Mouse (Mus musculus) fat pad, adult 2 months (tissue): Measurements from ENCODE around the gene Rab43.
"Not testable (repeated sequence)": the region's sequence is repeated elsewhere in the genome, so short reads cannot be mapped to it uniquely, and the experiment has no call there.

ENCODE experiments used
- DNase-seq: peaks from one replicate; pipeline ENCODE4 v3.0.0-alpha.2; 2011; ENCODE audit warnings: low read depth, low spot score; ENCODE audit errors: extremely low read depth

Rab43 gene

DNA sequence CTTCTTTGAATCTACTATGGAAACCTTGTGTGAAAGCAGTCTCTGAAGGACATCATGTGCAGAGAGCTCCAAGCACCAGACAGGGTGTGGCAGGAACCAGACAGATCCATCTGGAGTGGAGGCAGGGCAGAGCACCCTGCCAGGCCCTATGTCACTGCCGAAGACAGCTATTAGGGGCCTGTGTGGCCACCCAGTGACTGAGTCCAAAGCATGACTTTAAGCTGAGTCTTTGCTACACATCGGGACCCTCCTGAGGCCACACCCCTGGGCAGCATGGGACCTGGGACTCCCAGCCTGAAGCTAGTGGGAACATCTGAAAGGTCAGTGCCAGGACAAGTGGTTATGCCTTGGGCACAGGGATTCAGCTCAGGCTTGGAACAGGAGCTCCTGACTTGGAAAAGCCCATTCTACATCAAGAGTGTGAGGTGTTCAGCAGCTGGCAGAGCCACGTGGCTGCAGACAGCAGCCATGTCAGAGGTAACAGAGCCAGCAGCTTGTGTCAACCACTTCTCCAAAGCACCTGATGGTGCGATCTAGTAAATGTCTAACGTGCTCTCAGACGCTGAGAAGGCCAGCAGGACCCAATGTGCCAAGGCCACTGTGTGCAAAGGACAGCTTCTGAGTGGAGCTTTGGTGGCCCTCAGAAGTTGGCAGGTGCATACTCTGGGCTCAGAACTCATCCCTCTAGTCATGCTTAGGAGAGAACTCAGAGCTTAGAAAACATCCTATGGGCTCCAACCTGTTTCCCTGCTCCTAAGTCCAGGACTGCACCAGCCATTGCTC lies 24.7 kb downstream of the Rab43 start:
- no peak for DNase-seq

DNA sequence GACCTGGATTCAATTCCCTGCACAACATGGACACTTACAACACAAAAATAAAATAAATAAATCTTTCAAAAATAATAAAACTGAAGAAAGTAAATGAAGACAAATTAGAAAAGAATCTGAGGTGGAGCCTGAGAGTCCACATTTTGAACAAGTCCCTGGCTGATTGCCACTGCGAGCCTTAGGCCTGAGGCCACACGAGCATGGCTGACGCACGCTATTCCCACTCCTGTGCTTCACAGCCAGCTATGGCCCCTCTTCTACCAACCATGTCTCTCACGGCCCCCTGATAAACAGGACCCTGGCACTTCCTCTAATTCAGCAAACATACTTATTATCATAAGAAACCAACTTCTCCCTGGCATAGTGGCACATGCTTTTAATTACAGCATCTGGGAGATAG lies 25.3 kb downstream of the Rab43 start:
- no peak for DNase-seq

DNA sequence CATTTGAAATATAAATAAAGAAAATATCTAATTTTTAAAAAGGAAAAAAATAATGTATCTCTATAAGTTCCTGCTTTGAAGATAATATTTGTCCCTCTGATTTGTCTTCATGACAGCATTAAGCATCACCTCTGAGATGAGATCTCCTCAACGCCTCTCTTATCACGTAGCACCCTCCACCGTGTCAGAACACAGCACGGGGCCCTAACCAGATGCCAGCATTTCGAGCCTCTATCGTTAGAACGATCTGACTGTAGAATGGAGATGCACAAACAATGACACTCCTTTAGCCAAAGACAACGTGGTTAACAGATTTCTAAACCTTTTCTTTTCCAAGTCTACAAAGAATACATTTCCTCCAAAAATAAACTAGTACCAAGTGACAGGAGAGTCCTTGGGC lies 27.9 kb downstream of the Rab43 start:
- no peak for DNase-seq

DNA sequence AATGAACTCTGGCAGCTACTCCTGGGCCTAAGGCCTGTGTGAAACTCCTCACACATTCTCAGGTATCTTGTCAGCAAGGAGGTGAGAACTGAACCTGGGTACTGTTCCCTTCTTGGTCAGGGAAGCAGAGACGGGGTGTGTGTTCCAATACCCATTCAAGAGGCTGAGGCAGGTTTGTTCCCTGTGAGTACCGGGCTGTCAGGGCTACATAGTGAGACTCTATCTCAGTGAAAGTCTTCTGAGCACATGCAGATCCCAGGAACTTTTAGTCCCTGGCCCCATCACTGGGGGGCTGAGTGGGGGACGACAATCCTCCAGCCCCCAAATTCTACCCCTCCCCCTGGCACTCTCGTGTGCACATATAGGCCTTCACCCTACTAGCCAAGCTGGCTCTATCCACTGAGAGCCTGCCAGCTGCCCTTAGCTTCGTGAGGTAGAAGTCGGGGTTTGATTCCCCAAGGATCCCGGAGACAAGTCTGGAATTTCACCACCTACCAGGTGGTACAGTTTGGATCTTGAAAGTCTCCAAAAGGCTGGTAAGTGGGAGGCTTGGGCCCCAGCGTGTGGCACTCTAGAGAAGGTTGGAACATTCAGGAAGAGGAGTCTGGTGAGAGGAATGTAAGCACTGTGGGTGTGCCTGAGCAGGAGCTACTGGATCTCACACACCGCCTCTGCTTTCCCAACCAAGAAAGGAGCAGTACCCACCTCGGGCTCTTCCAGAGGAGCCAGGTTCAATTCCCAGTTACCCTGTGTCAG lies 31.2 kb downstream of the Rab43 start:
- DNase-seq = no peak

DNA sequence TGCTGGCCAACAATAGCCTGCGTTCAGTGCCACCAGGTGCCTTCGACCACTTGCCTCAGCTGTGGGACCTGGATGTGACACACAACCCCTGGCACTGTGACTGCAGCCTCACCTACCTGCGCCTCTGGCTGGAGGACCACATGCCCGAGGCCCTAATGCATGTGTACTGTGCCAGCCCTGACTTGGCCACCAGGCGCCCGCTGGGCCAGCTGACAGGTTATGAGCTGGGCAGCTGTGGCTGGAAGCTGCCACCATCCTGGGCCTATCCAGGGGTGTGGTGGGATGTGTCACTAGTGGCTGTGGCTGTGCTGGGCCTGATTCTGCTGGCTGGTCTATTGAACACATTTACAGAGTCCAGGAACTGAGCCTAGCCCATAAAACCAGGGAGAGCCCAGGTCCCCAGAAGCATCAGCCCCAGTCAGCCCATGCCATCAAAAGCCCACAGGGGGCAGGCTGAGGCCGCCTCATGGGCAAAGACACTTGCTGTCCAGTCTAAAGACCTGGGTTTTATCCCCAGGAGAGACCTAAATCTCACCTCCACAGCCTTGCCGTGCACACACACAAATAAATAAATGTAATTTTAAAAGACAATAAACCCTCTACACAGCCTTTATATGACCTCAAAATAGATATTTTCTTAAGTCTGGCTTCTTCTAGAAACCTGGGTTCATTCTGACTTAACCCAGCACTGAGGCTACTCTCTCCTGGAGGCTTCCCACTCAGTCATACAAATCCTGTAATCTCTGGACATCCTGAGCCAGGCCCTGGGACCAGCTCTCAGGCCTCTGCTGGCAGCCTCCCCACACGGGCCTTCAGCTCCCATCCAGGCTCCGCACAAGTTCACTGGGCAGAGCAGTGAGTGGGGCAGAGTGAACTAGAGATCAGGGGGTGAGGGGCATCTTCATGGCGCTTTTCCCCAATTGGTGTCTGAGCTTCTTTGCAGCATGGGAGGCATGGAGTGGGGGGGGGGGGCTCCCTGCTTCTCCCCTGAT lies 32.5 kb downstream of the Rab43 start:
- DNase-seq = no peak

DNA sequence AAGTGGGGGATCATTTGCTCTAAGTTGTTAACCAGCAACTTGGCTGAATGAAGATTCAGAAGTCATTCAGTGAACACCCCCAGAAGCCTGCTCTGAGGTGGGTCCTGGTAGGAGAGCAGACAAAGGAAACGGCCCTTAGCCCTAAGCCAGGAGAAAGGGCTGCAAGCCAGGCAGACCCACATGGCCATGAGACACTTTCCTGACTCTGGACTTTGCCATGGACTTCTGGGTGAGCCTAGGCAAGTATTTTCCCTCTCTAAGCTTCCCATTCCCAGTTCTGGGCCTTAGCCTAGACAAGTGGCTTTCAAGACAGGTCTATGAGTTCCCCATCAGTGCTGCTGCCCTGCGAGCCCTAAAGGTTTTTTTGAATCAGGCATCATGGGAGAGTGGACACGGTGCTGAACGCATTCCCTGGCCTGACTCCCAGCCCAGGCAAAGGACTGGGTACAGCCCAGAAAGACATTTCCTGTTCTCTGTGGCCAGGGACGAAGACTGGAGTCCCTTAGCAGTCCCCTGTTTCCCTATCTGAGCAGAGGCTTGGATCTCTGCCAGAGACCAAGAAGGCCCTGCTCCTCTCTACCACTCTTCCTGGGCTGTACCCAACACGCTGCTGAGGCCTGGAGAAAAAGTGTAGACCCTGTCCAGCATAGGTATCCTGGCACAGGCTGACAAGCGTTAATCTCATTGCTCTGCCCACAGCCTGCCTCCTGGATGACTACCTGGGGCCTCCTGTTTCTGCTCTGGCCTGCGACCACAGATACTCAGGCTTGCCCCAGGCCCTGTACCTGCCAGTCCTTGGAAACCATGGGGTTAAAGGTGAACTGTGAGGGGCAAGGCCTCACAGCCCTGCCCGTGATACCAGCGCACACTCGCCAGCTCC lies 33.4 kb downstream of the Rab43 start:
- no peak for DNase-seq

DNA sequence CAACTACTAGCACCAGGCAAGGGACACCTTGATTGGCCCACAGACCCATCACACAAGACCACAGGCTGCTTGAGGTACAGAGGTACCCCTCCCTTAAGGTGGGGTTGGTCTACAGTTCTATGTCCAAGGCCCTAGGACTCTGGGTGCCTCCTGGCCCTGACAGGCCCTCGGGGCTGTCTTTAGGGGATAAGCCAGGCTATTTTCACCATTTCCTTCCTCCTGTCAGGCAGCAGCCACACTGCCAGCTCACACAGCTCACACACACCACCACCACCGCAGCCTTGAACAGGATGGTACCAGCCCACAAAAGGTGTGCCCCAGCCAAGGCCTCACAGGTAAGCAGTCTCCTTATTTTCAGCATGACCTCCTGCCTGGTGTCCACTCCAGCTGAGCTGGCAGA lies 34.1 kb downstream of the Rab43 start, which contains the start of gene Gp9:
Gp9 (plus strand) TSS at position 231 of the 400 bp plus-strand sequence.
- no peak for DNase-seq

DNA sequence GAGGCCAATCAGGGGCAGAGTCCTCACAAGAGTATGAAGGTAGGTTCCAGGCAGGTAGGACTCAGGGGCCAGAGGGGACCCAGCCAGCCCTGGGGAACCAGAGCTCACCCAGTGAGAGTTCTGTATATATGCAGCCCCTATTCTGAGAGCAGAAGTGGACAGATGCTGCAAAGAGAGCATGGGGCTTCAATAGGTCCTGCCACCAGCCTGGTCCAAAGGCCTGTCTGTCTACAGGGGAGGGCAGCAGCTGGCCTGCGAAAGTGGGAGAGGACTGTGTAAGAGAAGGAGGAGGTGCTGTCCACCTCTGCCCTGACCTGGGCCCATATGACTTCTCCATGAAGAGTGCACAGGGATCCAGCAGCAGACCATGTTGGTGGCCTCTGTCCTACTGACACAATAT lies 35.3 kb downstream of the Rab43 start:
- no peak for DNase-seq

DNA sequence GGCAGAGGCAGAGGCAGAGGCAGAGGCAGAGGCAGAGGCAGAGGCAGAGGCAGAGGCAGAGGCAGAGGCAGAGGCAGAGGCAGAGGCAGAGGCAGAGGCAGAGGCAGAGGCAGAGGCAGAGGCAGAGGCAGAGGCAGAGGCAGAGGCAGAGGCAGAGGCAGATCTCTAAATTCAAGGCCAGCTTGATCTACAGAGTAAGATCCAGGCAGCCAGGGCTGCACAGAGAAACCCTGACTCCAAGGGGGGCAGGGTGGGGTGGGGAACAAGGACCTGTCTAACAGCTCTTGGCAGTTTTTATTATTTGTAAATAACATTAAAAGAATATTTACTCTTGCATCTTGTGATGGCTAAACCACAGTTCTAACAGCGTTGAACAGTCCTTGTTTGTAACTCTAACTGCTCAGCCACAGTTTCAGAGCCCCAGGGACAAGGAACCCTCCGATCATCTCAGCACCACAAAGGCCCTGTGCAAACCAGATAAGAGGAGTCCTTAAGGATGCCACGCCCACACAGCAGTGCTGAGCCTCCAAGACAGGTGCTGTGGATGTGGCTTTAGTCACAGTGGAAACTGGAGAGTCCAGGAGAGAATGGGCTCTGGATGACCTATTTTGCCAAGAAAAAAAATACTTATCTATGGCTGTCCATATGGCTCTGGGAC lies 36.2 kb downstream of the Rab43 start:
- DNase-seq = no peak

DNA sequence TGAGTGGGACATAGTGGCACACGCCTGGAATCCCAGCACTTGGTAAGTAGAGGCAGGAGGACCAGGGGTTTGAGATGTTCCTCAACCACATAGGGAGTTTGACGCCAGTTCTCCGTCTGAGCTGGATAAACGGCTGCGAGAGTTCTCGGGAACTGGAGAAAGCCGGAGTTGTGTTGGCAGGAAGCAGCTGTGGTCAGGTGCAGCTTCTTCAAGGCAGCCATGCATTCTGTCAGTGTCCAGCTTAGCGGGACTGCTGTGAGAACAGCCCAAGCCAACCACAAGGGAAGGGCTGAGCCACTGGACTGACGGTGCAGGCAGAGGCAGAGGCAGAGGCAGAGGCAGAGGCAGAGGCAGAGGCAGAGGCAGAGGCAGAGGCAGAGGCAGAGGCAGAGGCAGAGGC lies 37.1 kb downstream of the Rab43 start:
- DNase-seq = no peak

DNA sequence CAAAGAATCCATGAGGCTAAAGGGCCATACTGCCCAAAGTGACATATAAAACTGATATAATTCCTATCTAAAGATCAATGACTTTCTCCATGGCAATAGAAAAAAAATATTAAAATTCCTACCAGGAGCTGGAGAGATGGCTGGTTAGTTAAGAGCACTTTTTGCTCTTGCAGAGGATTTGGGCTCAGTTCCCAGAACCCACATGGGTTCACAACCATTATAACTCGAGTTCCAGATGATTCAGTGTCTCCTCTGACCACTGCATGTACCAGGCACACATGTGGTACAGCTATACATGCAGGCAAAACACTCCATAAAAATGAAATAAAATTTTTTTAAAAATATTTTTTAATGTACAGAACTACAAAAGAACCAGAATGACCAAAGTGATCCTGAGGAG lies 37.5 kb downstream of the Rab43 start:
- DNase-seq = no peak

DNA sequence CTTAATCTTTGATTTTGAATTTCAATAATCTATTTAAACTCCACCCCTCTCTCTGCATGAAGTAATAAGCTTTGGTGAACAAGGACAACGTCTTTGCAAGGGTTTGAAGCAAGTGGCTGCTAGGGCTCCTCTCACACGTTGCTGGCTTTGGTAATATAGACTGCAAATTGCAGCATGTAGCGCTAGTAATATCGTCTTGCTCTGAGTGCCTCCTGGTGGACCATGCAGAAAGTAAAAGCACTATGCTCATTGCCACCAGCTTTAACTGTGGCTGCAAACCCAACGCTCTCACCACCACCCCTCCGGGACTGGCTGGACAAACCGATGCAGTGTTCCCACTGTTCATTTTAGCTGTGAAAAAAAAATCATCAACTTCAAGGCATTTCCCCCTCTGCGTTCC lies 41.3 kb downstream of the Rab43 start:
- no peak for DNase-seq

DNA sequence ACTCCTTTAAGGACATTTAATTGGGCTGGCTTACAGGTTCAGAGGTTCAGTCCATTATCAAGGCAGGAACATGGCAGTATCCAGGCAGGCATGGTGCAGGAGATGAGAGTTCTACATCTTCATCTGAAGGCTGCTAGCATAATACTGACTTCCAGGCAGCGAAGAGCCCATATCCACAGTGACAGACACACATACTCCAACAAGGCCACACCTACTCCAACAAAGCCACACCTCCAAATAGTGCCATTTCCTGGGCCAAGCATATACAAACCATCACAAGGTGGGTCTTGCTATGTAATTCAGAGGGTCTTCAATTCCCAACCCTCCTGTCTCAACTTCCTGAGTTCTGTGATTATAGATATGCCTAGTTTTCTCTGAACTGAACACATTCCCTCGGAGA lies 47.7 kb downstream of the Rab43 start:
- DNase-seq = not testable (repeated sequence)

DNA sequence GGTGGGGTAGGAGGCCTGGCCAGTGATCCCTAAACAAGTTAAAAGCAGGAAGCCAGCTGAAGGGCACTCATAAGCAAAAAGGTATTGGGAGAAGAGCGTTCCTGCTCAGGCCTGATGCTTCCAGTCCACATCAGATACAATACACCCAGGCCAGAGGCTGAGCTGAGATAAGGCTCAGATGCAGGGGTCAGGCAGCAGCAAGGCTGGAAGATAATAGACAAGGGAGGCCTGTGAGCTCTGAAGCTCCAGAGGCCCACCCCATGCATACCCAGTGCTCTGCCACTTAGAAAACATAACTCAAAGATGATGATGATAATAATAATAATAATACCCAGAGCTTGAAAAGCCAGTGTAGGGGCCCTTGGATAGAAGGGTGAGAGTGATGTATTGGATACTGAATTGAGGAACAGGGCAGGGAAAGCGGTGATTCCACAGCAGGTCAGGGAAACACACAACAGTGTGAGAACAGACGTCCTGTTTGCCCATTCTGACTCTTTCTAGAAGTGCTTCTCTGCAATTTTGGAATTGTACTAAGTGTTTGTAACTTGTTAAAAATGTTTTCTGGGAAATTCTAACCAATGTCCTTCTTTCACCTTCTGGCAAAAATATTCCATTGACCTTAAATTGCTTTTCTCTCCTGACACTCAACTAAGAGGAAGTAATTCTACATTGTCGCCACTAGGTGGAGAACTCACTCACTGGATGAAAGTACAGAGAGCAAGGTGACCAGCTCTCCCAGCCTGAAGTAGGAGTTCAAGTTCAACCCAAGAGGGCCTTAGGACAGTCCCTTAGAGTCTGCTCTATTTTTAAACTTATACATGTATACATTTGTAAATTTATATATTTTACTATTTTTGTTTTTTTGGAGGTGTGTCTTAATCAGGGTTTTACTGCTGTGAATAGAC lies 48.3 kb downstream of the Rab43 start:
- no peak for DNase-seq

DNA sequence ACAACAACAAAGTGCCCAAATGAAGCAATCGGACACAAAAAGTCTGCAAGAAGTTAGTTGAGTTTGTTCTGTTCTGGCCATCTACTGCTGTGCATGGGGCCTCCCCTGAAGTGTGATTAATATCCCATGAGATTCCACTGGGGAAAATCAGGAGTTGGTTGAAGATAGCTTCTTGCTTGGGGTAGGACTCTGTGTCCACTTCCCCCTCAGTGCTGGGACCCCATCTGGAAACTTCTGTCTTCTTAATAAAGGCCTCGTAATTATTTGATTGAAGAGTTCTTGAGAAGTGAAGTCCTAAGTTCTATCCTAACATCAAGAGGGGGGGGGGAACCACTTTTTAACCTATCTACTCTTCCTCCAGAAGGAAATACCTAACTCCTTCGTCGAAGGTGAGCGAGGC lies 49.8 kb downstream of the Rab43 start:
- no peak for DNase-seq

DNA sequence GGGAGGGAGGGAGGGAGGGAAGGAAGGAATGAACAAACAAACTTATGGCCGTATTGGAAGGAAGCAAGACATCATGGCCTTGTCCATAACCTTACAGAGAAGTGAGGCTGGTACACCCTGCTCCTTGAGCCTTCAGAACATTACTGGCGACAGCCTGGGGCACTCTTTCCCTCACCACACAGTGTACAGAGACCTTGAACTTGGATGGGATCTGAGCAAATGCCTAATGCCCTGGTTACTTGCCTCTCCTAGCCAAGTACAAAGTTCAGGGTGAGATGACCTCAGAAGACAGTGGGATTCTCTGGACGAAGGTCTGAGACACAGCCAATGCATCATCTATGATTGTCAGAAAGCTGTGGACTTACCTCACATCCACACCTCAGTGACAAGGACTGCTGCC lies 52.1 kb downstream of the Rab43 start:
- no peak for DNase-seq

DNA sequence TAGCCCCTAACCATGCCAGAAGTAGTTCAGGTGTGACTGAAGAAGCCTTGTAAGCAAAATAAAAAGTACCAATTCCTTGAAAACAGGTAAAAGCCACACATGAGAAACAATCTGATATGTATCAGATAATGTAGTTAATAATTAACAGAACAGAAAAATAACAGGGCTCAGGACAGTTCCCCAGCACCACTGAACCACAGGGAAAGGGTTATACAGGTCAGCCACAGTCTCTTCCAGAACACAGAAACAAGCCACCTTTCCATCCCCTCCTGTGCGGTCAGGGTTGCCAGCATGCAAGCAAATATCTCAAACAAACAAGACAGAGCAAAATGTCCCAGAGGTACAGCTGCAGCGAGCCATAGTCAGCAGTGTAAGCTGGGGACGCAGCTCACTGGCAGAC lies 52.6 kb downstream of the Rab43 start:
- DNase-seq = no peak

DNA sequence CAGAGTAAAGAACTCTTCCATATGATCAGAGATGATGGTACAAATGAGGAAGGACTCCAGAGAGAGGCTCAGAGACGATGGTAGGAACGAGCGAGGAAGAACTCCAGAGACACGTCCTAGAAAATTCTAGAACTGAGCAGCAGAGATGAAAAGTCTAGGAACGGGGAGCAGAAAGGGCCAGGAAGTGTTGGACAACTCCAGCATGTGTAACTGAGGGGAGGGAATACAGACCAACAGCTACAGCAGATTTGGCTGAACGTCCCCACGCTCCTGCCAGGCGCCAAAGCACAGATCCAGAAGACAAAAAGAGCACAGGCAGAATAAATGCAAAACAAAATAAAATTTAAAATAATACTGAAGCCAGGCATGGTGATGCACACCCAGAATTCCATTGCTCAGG lies 55.1 kb downstream of the Rab43 start:
- DNase-seq = no peak

DNA sequence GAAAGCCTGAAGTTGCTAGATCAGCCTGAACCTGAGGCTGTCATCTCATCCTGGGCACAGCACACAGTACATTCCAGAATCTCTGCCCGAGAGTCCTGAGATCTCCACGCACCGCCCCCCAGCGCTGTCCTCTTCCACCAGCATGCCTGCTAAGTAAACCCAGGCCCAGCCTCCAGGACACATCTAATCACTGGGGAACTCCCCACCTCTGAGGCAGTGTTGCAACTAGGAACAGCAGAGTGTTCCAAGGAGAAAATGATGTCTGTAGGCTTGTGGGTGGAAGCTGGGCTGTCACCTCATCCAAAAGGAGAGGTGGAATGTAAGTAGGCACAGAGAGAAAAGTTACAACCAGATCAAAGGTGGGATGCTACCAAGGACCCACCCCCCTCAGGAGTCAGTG lies 56.8 kb downstream of the Rab43 start:
- DNase-seq = peak; percentile 11
